Mouse (Mus musculus) layer of hippocampus, postnatal 10 days (tissue): ENCODE measurements around the gene Gli1. TPM values are rescaled to one million over a fixed set of nuclear protein-coding genes. Genes with fewer than 3 reads are reported as not detected.

ENCODE experiments used
- total RNA-seq, 2 experiments: library from RNA; stranded (reverse); gene quantifications; 2 replicates each; pipeline ENCODE4 v1.2.3; 2021

The Gli1 gene
- total RNA-seq, 2 experiments from 2014 or later, result 1.7 to 3.1 TPM

Other genes with a start within 250 kb of the Gli1 start
- 10 to 100 TPM; 94.3 to 98.3 TPM for gene Os9, start 220.8 kb downstream of the Gli1 start, total RNA-seq
- gene B4galnt1, start 176.7 kb downstream of the Gli1 start, total RNA-seq, result 100 to 1,000 TPM; 107 to 116 TPM
- 1 to 10 TPM; 2.0 to 2.6 TPM for gene Slc26a10, start 161.3 kb downstream of the Gli1 start, total RNA-seq
- gene Arhgef25, start 151.9 kb downstream of the Gli1 start, total RNA-seq, result 100 to 1,000 TPM; 125 to 132 TPM
- 100 to 1,000 TPM; 187 to 203 TPM for gene Dtx3, start 146.2 kb downstream of the Gli1 start, total RNA-seq
- gene Pip4k2c, start 130.4 kb downstream of the Gli1 start, total RNA-seq, result 10 to 100 TPM; 38.3 to 38.4 TPM
- 100 to 1,000 TPM; 360 to 377 TPM for gene Kif5a, start 78.6 kb downstream of the Gli1 start, total RNA-seq
- 100 to 1,000 TPM; 312 to 315 TPM for gene Dctn2, start 75.6 kb downstream of the Gli1 start, total RNA-seq
- 10 to 100 TPM; 44.8 to 58.7 TPM for gene Mbd6, start 53.0 kb downstream of the Gli1 start, total RNA-seq
- 10 to 100 TPM; 53.9 to 57.7 TPM for gene Mars, start 30.2 kb downstream of the Gli1 start, total RNA-seq
- gene Arhgap9, start 20.0 kb downstream of the Gli1 start, total RNA-seq, result 1 to 10 TPM; 1.1 to 1.2 TPM
- gene Inhbe, start 12.4 kb upstream of the Gli1 start, total RNA-seq, result not detected
- not detected for gene Inhbc, start 28.5 kb upstream of the Gli1 start, total RNA-seq
- gene R3hdm2, start 38.4 kb upstream of the Gli1 start, total RNA-seq, result 100 to 1,000 TPM; 174 to 178 TPM
- gene Stac3, start 159.7 kb upstream of the Gli1 start, total RNA-seq, result 1 to 10 TPM; 3.5 to 5.3 TPM
- 1 to 10 TPM; 6.8 to 7.9 TPM for gene Ndufa4l2, start 173.0 kb upstream of the Gli1 start, total RNA-seq
- 10 to 100 TPM; 36.2 to 36.3 TPM for gene Shmt2, start 180.5 kb upstream of the Gli1 start, total RNA-seq
- gene Nxph4, start 192.6 kb upstream of the Gli1 start, total RNA-seq, result 1 to 10 TPM; 5.2 to 6.5 TPM